Mouse (Mus musculus): ENCODE measurements around the gene Cpb2.
A peak's percentile ranks its signal among the peaks of the same experiment; 100 is the strongest.

Cpb2 gene

DNA sequence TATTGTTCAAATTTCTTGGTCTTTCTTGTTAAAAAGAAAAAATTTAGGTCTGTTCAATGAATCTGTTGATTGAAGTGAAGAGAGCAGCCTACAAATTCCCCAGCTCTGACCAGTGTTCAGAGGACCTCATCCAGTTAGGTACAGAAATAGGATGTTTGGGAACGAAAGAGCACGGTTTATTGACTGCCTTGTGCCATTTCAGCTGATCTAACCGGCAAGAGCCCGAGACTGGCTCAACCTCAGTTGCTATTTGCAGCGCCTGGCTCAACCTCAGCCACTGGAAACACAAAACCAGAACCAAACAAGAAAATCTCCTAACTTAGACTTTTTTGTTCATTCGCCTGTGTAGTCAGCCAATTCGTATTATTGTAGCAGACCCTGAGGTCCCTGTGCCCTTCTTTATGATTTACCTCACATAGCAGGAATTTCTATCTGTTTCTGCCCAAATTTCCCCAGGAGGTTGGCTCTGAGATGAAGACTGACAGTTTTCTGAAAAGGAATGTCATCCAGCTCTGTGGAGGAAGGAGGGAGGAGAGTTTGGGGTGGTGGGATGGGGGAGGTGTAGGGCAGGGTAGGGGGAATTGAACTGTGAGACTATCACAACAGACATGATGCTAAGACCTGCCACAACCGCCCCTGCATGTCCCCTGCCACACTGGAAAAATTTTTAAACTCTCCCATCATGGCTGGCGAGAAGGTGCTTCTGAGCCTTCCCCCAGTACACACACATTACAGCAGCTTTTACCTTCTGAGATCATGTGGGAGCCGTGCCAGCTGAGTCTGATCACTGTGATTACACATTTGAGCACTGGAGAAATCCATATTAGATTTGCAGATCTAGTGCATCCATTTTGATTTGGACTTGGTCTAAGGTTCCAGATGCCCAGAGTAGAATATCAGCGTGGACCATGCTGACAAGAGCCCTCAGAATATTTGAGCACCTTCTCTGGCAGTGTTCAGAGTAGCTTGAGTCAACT is 4.2 kb downstream of the Cpb2 start:
- DNase-seq, result no peak

- no peak for DNase-seq
Observed at GRCm38 (mm10) chr14:75250432-75250831, 8.3 kb downstream of the Cpb2 start.

GRCm38 (mm10) chr14:75256521-75256920 is 14.4 kb downstream of the Cpb2 start:
- DNase-seq, result peak; percentile 10

GRCm38 (mm10) chr14:75269531-75269930 is 27.4 kb downstream of the Cpb2 start:
- no peak for DNase-seq

DNA sequence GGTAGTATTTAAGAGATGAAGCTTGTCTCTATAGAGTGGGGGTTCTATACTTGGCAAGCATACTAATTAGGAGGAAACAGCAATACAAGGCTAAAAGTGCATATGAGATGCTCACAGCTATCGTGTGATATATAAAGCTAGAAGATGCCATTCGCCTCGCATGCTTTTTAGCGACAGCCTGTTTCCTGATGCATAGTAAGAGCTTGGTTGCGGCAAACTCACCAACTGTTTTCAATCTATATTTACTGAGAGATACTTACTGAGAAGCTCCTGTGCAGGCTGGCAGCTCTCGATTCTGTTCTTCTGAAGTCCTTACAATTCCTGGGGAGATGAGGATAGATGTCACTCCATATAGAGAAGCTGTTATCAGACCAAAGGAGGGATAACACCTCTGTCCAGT is 37.6 kb downstream of the Cpb2 start:
- no peak for DNase-seq

- no peak for DNase-seq
Observed at GRCm38 (mm10) chr14:75280406-75280805, 38.3 kb downstream of the Cpb2 start.

DNA sequence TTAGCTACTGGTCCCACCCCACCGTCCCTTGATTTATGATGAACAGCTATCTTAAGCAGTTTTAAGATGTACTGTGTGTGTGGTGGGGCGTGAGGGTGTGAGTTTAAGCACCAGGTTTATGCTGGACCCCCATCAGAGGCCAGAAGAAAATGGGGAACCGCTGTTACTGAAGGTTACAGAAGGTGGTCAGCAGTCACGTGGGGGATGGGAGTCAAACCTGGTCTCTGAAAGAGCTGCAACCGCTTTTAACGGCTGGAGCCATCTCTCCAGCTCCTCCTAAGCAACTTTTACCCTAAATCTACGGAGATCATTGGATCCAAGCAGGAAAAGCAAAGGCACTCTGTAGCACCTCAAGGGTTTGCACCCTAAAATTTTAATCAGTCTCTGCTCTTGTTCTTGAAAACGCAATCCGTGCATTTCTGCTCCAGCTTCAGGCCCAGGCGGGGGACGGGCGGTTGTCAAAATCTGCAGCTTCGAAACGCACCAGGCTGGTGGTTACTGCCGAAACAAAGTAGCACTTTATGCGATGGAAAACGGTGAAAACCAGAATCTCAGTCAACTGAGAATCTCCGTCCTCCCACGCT is 41.6 kb downstream of the Cpb2 start:
- DNase-seq, result peak; percentile 25

DNA sequence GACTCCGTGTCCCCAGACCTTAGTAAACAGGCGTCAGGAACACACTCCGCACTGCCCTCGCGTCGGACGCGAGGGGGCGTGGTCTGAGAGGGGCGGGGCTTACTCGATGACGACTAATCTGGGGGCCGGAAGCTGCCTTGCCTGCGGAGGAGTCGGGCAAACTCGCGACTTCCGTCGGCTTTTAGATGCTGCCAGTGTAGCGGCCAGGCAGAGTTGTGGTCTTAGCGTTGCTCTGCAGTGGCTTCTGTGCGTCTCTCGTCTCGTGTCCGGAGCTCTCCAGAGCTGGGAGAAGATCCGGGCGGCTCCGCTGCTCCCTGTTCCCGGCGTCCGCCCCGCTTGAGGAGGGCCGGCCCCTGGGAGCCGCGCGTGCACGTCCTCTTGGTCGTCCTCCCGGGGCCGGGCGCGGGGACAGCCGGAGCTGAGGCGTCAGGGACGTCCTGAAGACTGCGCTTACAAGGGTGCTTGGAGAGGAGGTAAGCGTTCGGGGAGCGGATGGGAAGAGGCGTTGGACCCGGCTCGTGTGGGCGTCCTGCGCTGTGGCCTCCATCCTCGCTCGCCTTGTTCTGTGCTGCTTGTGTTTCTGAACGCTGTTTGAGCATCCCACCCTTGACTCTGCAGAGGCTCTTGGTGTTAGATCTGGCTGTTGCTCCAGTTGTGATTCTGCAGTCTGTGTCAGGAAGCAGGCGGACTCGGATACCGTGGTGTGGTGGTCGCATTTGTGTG is 42.3 kb downstream of the Cpb2 start, which contains the start of gene Zc3h13:
Zc3h13 (plus strand) TSS at position 181 of the 723 bp plus-strand sequence.
- peak; percentile 97 for DNase-seq

GRCm38 (mm10) chr14:75301081-75301480 is 59.0 kb downstream of the Cpb2 start:
- DNase-seq, result no peak

GRCm38 (mm10) chr14:75303807-75304206 is 61.7 kb downstream of the Cpb2 start:
- no peak for DNase-seq

GRCm38 (mm10) chr14:75307855-75308254 is 65.8 kb downstream of the Cpb2 start:
- DNase-seq, result no peak

DNA sequence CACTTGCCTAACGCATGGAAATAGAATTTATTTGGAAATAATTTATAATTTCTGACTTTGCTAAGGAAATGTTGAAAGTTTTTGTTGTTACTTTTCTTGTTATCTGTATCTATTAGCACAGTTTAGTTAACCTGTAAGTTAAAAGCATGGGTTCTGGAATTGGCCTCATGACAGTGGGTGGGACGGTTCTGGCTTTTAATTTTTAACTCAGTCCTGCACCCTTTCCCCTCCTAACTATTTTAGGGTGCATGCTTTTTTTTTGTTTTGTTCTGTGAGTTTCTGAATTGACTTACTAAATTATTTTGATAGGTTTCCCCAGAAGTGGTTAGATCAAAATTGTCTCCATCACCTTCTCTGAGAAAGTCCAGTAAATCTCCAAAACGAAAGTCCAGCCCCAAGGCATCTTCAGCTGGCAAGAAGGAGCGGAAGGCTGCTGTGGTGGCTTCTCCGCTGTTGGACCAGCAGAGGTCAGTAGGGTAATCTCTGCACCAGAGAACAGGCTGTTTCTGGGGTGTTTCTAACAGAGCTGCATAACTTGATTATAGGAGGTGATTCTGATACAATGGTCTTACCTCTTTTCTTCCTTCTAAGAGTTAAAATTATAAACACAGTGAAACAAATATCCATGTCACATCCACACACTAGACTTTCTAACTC is 67.4 kb downstream of the Cpb2 start:
- no peak for DNase-seq

DNA sequence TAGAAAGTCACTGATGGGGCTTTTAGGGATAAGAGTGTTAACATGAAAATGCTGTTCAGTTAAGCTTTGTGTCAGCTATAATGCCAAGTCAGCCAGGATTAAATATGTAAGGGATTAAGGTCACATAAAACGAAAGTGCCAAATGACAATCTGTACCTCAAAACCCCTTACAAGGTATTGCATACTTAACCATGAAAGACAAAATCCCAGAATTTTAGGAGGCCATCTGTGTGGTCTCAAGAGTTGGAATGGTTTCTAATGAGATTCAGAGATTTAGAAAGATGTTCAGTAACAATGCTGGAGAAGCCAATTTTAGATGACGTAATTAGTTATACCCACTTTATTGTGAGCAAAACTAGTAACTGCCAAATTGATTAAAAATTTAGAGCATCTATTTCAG is 72.4 kb downstream of the Cpb2 start:
- DNase-seq, result no peak

GRCm38 (mm10) chr14:75318736-75319135 is 76.6 kb downstream of the Cpb2 start:
- DNase-seq, result peak; percentile 16

DNA sequence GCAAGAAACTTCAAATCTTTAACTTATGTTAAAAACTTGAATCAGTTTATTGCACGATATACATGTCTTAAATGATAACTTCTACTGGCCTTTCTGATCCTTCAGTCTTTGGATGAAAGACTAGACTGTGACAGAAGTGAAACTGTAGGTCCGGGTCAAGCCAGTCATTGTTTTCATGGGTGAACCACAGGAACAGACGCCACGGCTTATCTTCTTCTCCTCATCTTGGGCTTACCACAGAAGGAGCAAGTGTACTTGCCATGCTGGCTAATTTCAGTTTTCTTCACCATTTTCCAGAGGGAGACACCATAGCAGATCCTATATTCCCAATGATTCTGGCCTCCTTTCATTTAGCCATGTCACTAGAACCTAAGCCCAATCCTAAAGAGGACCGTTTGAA is 78.2 kb downstream of the Cpb2 start:
- no peak for DNase-seq

GRCm38 (mm10) chr14:75323354-75323753 is 81.3 kb downstream of the Cpb2 start:
- DNase-seq, result no peak

- DNase-seq, result no peak
Observed at GRCm38 (mm10) chr14:75328062-75328461, 86.0 kb downstream of the Cpb2 start.

GRCm38 (mm10) chr14:75330621-75331020 is 88.5 kb downstream of the Cpb2 start:
- peak; percentile 38 for DNase-seq
